Mouse (Mus musculus) left cerebral cortex, postnatal 25 days (tissue): ENCODE results near the gene Grb7. TPM values are rescaled to one million over a fixed set of nuclear protein-coding genes. Genes with fewer than 3 reads are reported as not detected.
A peak's percentile ranks its signal among the peaks of the same experiment; 100 is the strongest.

Experiments
- DNase-seq, 2 experiments: peaks; one replicate each; pipeline ENCODE4 v3.0.0; 2022; ENCODE audit warnings: low spot score in 2 of 2, mixed read lengths in 1 of 2
- intact Hi-C: fragments of 180-260 bp; cut with DNase I; formaldehyde crosslinking; loops from one replicate; pipeline ENCODE4 v1.15.1; 2025
- total RNA-seq, 2 experiments: library from RNA; stranded (reverse); gene quantifications; 2 replicates each; pipeline ENCODE4 v1.2.3; 2021

Grb7 gene
- total RNA-seq = 1 to 10 TPM; 2.4 to 2.7 TPM

- intact Hi-C loops = no loop called here
Measured at GRCm38 (mm10) chr11:98446213-98446561, at the start of gene Grb7. Grb7 (plus strand) TSS chr11:98446394.

GRCm38 (mm10) chr11:98397946-98398345 lies 48.2 kb upstream of the Grb7 start:
- no peak for DNase-seq
- intact Hi-C loops = no loop called here

More at GRCm38 (mm10) chr11:98446213-98446561, at the start of gene Grb7:
- DNase-seq = no peak

GRCm38 (mm10) chr11:98400161-98400726 lies 46.0 kb upstream of the Grb7 start, which contains the start of gene Pgap3:
Pgap3 (minus strand) TSS chr11:98400490.
- DNase-seq = peak; percentile 88 to 95
- intact Hi-C loops = no loop called here

- no peak for DNase-seq
- intact Hi-C loops = no loop called here
Measured at GRCm38 (mm10) chr11:98400816-98401215, 45.4 kb upstream of the Grb7 start.

- intact Hi-C loops = no loop called here
- no peak for DNase-seq
Measured at GRCm38 (mm10) chr11:98406621-98407020, 39.6 kb upstream of the Grb7 start.

GRCm38 (mm10) chr11:98408872-98409271 lies 37.3 kb upstream of the Grb7 start:
- intact Hi-C loops = no loop called here
- no peak for DNase-seq

- DNase-seq = no peak
- intact Hi-C loops = no loop called here
Measured at GRCm38 (mm10) chr11:98409341-98409822, 36.8 kb upstream of the Grb7 start.

- DNase-seq = no peak
Measured at GRCm38 (mm10) chr11:98412273-98412796, 33.9 kb upstream of the Grb7 start, which contains the start of gene Erbb2. Erbb2 (plus strand) TSS chr11:98412470.

GRCm38 (mm10) chr11:98412797-98413301 lies 33.3 kb upstream of the Grb7 start:
- no peak for DNase-seq
- intact Hi-C loops = no loop called here

More at GRCm38 (mm10) chr11:98412273-98412796, 33.9 kb upstream of the Grb7 start, which contains the start of gene Erbb2:
- intact Hi-C loops = no loop called here

- intact Hi-C loops = no loop called here
- no peak for DNase-seq
Measured at GRCm38 (mm10) chr11:98413731-98414130, 32.5 kb upstream of the Grb7 start.

GRCm38 (mm10) chr11:98414162-98414561 lies 32.0 kb upstream of the Grb7 start:
- intact Hi-C loops = no loop called here
- no peak for DNase-seq

GRCm38 (mm10) chr11:98417074-98417473 lies 29.1 kb upstream of the Grb7 start:
- intact Hi-C loops = no loop called here
- DNase-seq = no peak

- intact Hi-C loops = no loop called here
- peak in 1 of 2 experiments; percentile 37 for DNase-seq
Measured at GRCm38 (mm10) chr11:98418273-98418672, 27.9 kb upstream of the Grb7 start.

GRCm38 (mm10) chr11:98418939-98419547 lies 27.2 kb upstream of the Grb7 start:
- intact Hi-C loops = no loop called here

GRCm38 (mm10) chr11:98426592-98426991 lies 19.6 kb upstream of the Grb7 start:
- no peak for DNase-seq
- intact Hi-C loops = no loop called here

More at GRCm38 (mm10) chr11:98418939-98419547, 27.2 kb upstream of the Grb7 start:
- no peak for DNase-seq

- intact Hi-C loops = no loop called here
- no peak for DNase-seq
Measured at GRCm38 (mm10) chr11:98428436-98428835, 17.8 kb upstream of the Grb7 start.

GRCm38 (mm10) chr11:98431743-98432502 lies 14.3 kb upstream of the Grb7 start:
- no peak for DNase-seq
- intact Hi-C loops = no loop called here

- no peak for DNase-seq
- intact Hi-C loops = loop anchor here (5.0 kb wide), 1 partner anchor 93 kb away; no protein-coding TSS in a partner anchor
Measured at GRCm38 (mm10) chr11:98435723-98436122, 10.5 kb upstream of the Grb7 start.

- intact Hi-C loops = loop anchor here (5.0 kb wide), 1 partner anchor 95 kb away; no protein-coding TSS in a partner anchor
- DNase-seq = no peak
Measured at GRCm38 (mm10) chr11:98437441-98437840, 8.8 kb upstream of the Grb7 start.
